Mouse (Mus musculus): ENCODE results near the gene Slc43a1.

Slc43a1 gene

DNA sequence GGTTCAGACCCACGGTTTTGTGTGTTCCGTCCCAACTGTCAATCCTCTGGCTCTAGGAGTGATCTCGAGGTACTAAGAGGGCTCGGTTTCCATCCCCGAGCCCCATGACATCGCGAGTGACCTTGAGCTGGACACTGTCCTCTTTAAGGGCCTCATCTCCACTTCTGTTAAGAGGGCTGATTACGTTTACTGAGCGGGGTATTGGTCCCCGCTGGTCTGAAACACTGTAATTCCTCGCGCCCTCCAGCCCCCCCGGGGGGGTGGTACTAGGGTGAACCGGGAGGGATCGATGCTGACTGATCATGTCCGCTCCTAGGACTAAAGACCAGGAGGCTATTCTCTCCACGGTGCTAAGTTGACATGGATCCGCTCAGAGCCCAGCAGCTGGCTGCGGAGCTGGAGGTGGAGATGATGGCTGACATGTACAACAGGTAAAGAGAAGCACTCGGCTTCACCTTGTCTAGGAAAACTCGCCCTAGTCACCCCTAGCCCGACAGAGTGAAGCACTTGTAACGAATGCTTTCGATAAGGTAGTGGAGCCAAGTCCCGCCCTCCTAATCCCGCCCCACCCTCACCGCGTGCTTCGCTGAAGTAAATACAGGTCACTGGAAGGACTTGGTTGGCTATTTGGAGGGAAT is 11.2 kb upstream of the Slc43a1 start:
- DNase-seq (ENCODE audit: low read depth, low spot score) = no peak

DNA sequence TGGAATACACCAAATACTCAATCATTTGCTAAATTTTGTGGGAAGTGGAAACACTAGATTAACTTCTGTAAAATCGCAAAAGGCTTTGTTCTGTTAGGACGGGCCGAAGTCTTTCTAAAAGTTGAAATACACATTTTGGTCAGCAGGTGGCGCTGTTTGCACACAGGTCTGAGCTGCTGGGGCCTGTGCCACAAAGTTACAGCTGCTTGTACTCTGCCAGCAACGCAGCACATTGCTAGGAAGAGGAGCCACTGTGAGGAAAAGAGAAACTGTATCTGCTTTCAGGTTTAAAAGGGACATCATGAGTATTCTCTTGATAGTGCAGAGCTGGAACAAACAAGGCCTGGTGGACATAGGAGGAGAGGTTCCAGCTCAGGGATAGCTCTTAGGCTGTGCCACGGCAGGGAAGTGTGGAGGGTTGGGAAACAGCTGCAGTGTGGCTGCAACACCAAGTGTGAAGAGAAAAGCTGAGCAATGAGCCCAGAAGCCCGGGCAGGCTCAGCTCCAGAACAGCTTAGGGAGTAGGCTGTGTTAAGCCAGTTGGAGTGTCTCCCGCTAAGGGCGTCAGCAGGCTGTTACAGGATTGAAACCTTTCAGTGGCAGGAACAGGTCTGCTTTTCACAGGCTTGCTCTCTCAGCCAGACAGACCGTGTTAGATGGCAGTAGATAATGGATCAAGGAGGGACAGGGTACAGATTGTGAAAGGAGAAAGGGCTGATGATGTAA is 6.8 kb upstream of the Slc43a1 start:
- peak; percentile 64 for DNase-seq (ENCODE audit: low read depth, low spot score)

DNA sequence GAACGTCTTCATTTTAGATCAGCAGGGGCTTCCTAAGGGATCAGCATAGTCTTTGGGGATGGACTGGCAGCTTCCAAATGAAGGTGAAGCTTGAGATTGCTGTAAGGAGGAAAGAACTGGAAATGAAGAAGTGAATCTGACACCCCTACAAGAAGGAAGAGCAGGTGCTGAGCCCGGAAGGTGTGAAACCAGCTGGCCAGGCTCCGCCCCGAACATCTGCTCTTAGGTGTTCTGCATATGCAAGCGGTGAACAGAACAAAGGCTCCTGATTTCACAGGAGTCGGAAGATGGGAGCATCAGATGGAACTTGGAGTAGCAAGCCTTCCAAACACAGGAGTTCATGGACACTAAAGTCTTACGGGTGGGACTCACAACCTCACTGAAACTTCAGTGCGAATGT is 1.5 kb upstream of the Slc43a1 start:
- no peak for DNase-seq (ENCODE audit: low read depth, low spot score)

DNA sequence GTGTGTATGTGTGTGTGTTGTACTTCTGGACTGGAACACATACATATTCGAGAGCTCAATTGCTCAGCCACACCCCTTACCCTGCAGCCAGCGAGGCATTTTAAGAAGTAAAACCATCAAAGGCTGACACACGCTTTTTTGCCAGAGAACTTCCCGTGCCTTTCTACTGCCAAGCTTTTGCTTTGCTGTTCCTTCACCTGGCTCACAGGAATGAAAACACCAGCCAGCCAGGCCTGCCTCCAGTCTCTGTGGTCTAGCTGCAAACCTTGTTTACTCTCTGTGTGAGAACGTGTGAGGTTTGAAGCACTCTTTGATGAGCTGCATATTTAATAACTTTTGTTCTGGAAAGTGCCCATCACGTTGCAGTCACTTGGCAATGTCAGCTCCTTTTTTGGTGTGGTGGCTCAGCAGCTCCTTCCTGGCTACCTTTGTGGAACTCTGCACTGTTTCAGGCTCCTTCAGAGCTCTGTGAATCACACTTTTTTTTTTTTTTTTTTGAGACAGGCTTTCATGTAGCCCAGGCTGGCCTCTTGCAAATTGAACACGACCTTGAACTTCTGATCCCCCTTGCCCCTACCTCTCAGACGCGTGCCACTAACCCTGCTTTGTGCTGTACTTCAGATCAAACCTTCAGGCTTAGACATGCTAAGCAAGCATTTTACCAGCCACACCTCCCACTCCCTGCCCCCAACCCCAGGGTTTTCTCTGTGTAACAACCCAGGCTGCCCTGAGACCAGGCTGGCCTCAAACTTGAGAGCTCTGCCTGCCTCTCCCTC is 645 bp upstream of the Slc43a1 start:
- DNase-seq (ENCODE audit: low read depth, low spot score) = no peak

DNA sequence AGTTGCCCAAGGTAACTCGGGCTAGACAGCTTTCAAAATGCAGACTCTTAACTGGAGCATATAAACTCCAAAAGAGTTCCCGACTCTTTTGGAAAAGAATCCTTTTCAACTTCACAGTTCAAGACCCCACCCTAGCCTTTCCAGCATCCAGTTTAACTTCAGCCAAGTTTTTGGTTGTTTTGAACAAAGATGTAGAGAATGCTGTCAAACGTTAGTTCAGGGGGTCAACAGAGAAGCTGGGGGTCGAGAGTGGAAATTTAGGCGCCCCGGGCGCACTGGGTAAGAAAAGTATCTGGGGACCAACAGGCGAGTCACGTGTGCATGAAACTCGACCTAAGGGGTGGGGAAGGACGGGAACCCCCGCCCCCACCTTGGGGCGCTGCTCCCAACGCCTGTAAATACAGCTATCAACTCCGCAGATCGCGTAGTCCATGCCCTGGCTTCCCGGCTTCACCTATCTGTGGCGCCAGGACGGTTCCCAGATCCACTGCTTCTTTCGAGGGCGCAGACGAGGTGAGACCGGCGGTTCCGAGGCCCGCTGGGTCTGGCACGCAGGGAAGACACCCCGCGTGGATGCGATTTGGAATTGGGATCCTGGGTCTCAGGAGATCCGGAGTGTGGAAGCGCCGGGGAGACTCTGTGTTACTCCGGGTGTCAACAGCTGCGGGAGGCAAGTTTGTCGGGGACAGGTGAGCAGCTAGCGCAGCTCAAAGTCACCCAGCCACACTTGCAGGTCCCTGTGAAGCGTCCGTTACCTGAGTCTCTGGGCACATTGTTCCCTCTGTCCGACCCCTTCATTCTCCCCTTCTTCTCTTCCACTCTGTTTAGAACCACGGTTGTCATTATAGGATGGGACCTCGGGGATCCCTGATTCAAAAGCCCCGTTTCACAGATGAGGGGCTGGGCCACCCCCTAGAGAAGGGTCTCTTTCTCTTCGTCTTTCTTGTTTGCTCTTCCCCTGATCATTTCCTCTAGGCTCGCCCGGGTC is 637 bp downstream of the Slc43a1 start:
- no peak for DNase-seq (ENCODE audit: low read depth, low spot score)

DNA sequence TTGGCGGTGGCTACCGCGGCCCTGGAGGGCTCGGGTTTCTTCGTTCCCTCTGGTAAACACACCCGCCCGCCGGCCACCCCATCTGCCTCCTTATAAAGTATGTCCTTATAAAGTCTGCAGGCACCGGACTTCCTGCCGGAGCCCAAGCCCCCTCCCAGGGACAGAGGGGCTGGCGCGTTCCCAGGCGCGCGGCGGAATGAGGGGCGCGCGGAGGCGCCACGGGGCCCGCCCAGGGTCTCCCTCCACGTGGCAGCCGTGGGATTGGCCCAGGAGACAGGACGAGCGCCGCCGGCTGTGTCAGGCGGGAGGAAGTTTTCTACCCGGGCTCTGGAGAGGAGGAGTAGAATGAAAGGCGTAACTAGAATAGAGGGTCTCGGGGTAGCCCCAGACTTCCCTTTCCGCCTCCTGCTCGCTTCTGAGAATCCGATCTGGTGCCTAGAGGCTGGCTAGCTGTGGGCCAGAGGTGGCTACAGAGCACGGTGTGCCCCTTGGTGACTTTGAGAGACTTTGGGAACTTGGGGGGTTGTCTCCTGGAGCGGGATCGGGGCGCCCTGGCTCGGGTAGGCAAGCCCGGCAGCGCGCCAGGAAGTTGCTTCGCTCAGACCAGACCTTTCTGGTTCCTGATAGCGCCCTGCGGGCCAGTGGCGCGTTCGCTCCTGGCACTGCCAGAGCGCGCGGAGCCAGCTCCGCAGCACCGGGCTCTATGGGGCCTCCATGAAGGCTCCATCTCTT is 1.5 kb downstream of the Slc43a1 start:
- no peak for DNase-seq (ENCODE audit: low read depth, low spot score)

DNA sequence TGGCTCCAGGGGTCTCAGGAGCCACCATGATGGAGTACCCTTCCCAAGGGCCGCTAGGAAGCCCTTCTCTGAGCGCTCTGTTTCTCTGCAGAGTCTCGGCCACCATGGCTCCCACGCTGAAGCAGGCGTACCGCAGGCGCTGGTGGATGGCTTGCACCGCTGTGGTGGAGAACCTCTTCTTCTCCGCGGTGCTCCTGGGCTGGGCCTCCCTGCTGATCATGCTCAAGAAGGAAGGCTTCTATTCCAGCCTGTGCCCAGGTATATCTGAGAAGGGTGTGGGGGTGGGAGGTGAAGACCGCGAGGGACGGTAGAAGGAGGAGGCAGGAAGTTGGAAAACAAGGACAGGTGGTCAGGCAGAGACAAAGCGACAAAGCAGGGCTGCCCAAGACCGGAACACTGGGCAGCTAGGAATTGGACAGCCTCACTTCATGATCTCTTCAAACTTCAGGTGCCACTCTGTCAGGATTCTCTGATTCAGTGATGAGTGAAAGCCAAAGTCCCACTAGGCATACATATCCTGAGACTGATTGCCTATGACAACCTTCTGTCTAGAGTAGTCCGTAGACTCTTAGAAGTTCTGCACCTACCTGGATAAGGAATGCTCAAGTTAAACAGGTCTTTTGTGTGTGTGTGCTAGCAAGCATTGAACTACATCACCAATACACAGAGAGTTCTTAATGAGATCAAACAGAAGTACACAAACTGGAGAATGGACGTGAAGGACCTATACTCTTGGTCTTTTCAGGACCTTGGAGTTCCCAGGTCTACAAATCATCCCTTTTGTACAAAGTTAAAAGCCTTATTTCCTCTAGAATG is 2.3 kb downstream of the Slc43a1 start:
- DNase-seq (ENCODE audit: low read depth, low spot score) = no peak

DNA sequence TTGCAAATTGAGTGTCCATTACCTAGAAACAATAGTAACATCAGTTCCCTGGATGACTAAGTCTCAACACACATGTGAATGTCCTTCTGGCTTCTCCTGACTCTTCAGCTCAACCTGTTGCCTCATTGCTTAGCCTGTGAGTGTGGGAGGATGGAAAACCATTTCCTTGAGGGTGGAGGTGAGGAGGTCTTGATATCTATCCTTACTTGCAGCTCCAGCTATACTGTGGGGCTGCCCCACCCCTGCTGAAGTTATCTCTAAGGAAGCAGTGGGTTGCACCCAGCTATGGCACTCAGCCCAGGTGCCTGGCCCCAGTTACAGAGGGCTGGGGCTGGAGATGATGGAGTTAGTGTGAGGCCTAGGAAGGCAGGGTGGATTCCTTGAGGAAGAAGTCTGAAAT is 3.3 kb downstream of the Slc43a1 start:
- DNase-seq (ENCODE audit: low read depth, low spot score) = no peak

DNA sequence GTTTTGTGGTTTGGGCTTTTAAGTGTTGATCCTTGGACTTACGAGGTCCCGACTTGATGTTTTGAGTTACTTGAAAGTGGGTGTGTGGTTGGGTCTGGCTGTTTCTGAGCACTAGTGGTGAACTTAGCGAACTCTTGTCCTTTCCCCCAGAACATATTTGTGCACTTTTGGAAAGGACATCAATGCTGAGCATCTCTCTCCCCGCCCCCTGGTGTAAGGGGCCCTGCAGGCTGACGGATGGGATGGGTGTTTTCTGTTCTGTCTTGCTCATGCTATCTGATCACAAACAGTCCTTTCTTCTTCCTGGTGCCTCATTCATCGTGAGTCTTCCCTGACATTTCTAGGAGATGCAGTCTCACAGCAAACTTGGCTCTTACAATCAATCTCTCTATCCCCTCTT is 5.0 kb downstream of the Slc43a1 start:
- no peak for DNase-seq (ENCODE audit: low read depth, low spot score)

DNA sequence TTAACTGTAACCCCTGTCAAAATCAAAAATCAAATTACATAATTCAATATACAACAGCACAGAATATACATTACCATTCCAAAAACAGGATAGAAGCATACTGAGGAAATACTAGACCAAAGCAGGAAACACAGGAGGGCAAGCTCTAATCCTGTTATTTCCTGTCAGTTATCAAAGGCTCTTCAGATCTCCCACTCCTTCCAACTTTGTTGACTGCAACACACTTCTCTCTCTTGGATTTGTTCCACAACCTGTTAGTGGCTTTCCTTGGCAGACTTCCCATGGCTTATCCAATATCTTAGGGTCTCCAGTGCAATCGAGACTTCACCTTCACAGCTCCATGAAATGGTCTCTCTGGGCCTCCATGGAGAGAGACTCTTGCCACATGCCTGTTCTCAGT is 6.6 kb downstream of the Slc43a1 start:
- no peak for DNase-seq (ENCODE audit: low read depth, low spot score)

DNA sequence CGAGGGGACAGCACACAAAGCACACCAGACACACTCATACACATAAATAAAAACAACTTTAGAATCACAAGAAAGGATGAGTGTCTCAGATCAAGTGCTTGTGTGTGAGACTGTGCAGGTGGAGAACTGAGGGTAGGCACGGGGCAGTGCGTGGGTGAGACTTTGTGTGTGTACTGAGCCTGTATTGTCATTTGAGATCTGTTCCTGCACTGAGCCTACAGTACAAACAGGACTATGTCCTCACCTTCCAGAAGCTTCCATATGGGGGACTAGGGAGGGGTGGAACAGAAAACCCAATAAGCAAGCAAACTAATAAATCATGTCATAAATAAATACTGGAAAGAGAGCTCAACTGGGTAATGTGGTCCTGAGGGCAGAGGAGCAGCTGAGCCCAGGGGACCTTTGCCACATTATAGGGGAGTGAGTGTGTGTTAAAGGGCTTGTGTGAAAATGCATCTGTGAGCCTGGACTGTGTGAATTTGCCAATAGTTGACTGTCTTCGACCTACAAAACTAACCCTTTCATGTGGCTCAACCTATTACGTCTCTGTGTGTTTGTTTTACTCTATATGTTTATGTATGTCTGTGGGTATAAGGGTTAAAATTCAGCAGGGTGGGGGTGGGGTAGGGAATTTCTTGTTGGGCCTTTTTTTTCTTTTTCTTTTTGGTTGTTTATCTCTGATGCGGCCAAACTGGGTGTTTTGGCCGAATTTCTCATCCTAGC is 11.9 kb downstream of the Slc43a1 start:
- DNase-seq (ENCODE audit: low read depth, low spot score) = no peak

DNA sequence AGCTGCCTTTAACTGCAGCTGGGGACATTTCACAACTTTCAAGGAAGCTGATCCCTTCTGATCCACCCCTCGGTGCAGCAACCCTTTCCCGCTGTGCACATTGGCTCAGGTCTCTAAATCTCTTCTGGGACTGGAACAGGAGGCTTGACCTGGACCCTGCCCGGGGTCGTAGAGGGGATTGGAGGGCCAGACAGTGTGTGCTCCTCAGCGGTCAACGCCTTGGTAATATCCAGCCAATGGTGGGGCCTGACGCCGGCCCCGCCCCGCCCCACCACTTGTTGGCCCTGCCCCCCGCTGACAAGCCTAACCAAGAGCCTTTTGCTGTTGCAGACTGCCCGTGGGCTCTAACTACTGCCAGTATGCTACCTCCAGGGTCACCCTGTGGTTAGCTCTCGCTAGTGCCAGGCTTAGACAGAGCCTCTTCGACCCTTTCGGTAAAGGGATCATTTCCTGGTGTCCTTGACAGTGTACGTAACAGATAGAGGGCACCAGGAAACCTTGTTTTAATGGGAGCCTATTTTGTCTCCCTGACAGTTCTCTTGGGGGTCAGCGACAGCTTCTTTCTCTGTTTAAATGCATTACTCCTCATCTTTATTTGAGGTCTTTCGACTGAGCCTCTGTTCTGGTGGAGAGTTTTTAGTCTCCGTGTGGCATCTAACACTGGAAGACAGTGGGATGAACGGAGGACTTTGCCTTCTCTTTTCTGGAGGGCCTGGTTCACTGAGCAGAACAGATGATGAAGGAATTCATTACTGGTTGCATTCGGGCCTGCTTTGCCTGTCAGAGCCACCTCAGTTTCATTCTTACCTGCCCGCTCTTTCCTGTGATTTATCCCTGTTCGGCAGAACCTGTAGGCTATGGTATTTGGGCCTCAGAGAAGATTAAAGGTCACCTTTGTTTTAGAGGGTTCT is 12.7 kb downstream of the Slc43a1 start:
- DNase-seq (ENCODE audit: low read depth, low spot score) = no peak

DNA sequence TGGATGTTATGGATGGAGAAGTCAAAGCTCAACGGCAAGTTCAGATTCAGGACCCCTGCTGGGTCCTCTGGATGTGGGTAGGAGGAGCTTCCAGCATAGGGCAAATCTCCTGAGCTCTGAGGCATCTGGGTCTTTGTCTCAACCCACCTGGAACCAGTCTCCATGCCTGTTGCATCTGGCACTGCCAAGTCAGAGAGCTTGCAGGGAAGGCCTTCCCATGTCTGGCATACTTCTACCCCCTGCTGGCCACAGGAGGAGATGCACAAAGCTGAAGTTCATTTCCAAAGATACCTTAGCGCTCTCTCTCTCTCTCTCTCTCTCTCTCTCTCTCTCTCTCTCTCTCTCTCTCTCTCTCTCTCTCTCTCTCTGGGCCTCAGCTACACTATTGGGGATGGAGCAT is 17.1 kb downstream of the Slc43a1 start:
- DNase-seq (ENCODE audit: low read depth, low spot score) = no peak

DNA sequence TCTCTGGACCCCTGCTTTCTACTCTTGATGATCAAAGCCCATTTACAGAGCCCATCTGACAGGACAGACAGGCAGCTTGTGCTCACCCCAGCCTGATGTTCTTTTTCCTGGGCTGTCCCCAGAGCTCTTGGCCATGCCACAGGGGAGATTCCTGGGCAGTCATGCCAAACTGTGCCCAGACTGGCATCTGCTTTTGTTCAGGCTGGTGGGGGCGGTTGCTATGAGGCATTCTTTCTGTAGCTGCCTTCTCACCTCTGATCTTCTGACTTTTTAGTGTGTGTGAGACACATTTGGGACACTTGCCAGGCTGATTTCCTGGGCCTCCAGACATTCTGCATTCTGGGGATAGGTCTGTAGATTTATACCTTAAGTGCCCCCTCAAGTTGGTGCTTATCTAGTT is 19.9 kb downstream of the Slc43a1 start:
- DNase-seq (ENCODE audit: low read depth, low spot score) = no peak

DNA sequence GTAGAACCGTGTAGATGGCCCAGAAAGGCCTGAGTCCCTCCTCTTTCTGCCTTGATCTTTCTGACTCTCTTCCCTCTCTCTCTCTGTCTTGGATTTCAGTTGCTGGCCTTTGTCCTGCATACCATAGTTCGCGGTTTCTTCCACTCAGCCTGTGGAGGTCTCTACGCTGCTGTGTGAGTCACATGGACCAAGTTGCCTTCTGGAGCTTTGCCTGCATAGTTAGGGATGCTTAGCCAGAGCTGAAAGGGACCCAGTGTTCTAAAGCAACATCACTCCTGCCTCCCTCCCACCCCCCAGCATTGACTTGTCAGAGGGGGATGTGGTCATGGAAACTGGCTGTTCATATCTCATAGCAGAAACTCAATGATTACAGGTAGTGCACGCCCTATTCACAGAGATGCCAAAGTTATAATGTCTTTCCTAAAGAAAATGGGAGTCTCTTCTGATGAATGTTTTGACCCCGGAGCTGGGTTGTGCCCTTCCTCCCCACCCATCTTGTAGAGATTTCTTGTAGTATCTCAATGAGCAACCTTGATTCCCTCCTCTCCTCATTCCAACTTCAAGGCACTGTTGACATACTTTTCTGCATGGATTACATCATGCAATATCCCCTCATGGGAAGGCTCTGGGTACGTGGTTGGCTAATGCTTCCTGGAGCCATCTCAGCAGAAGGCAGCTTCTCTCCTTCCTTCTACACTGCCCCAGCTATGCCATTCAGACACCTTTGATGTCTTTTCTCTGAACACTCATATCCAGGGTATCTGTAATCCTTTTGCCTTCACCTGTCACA is 21.5 kb downstream of the Slc43a1 start:
- no peak for DNase-seq (ENCODE audit: low read depth, low spot score)

DNA sequence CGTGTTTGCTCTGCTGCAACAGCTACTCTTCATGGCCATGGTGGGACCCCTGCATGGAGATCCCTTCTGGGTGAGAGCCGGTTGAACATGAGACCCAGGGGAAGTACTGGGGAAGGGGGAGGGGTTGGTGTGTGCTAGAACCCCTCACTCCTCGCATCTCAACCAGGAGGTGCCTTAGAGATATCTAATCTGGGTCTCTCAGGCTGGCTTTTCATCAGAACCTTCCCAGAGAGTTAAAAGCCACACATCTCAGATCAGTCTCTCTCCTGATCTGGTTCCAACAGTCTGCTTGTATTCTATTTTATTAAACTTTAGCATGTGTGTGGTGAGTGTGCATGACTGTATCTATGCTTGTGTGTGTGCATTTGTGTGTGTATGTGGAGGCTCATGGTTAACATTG is 22.8 kb downstream of the Slc43a1 start:
- DNase-seq (ENCODE audit: low read depth, low spot score) = no peak

DNA sequence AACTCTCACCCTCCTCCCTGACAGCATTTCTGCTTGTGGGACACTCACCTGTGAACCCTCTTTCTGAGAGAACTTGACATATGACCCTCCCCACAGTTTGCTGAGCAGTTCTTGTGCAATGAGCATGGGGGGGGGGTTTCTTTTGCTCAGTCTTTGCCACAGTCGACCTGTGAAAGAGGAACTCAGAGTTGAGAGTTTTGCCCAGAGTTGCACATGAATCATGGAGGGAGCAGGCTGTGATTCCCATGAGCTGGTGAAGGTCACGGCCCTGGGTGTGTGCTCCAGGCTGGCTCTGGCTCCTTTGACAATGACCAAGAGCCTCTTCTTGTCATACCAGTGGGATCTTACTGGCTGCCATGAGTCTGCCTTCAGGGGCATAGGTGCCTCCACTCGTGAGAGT is 23.6 kb downstream of the Slc43a1 start:
- DNase-seq (ENCODE audit: low read depth, low spot score) = no peak
